Mouse (Mus musculus): ENCODE measurements at regions not wholly inside any gene's neighbourhood (a gene's known extent, or its start where the extent isn't known, plus 50 kb on each side); places are given as distances from the start of the nearest gene placed in this dataset.

DNA sequence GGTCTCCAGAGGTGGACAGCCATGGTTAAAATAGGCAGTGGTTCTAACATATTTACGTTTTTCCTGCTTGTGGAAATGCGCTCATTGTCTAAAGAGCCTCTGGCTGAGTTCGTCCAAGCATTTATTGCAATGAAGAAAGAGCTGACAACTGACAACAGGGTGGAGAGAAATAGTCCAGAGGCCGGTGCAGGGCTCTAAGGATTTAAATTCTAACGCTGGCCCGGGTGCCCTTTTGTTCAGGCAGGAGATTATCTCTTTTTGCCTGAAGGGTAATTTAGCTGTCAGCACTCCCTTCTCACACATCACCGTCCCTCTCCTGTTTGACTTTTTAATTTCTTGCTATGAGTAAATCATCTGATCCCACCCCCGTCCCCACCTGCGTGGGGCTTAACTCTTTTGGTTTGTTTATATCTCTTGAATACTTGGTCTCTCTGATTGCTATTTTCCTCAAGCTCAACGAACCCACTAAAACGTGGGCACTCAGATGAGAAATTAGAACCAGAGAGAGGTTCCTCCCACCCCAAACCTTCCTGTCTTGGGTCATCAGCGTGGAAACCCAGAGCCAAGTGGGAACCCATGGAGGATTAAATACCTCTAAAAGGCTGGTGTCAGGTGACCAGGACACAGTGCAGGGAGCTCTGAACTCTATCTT, 145.7 kb upstream of the Tmpo start:
- TF ChIP-seq CTCF (IDR thresholded peaks at IDR 0.05; ENCODE audit: borderline replicate concordance, extremely low read depth, insufficient read depth, insufficient read length) = no peak
- no peak for TF ChIP-seq POLR2A (IDR thresholded peaks at IDR 0.05; ENCODE audit: borderline replicate concordance, extremely low read depth, insufficient read depth, insufficient read length, poor library complexity, severe bottlenecking)
